Mouse (Mus musculus): ENCODE results near the gene Vmn2r56. TPM values are rescaled to one million over a fixed set of nuclear protein-coding genes. Genes with fewer than 3 reads are reported as not detected.
"Not testable (repeated sequence)": the region's sequence is repeated elsewhere in the genome, so short reads cannot be mapped to it uniquely, and the experiment has no call there.

Gene Vmn2r56
- not detected in 2 replicates for polyA plus RNA-seq (2014; fragmentation: Nextera tagmentation; extraction: Ambion mirVana)

DNA sequence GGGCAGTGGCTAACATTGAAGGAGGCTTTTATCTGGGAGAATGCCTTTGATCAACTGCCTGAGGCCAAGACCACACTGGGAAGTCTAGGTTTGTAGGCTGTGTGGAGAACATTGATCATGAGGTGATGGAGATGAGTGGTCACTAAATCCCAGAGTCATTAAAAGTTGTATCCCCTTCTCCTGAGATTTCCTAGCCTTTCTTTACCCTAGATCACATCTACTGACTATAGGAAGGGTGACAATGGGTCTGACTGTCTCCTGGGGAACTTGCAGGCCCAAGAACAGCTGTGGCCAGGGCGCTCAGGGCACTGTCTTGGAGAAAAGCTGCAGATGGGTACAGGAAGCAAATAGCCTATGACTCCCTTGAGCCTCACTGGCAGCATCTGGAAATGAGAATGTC lies at the start of gene Vmn2r56:
Gene Vmn2r56, minus strand, starts transcription at position 101 of the 400 bp plus-strand sequence.
- H3K9ac ChIP-seq = no peak within 1 kb of the TSS
- H3K9me3 ChIP-seq (ENCODE audit: control insufficient read depth, low read length) = 0 out of 2 replicates have a peak, but pooled peaks cover 8% of the 10 kb centered on the region
- no peak for ATAC-seq (ENCODE audit: low FRiP score)
- no peaks in the 10 kb centered on the region for H3K27me3 ChIP-seq (ENCODE audit: control insufficient read depth, insufficient read depth, low read length)
- H3K36me3 ChIP-seq (replicated peaks; ENCODE audit: control insufficient read depth, insufficient read depth) = no peaks in the 10 kb centered on the region
- 67% methylated on average over 1 of the region's 1 CpGs for WGBS
- no peak within 1 kb of the TSS for H3K4me2 ChIP-seq (replicated peaks)
- no peak within 1 kb of the TSS for H3K4me3 ChIP-seq (replicated peaks; ENCODE audit: low read length)
- no peaks in the 10 kb centered on the region for H3K4me1 ChIP-seq (replicated peaks; ENCODE audit: control insufficient read depth, insufficient read depth, low read length)
- no peak for DNase-seq (ENCODE audit: low spot score)
- no peak within 1 kb of the TSS for H3K27ac ChIP-seq

DNA sequence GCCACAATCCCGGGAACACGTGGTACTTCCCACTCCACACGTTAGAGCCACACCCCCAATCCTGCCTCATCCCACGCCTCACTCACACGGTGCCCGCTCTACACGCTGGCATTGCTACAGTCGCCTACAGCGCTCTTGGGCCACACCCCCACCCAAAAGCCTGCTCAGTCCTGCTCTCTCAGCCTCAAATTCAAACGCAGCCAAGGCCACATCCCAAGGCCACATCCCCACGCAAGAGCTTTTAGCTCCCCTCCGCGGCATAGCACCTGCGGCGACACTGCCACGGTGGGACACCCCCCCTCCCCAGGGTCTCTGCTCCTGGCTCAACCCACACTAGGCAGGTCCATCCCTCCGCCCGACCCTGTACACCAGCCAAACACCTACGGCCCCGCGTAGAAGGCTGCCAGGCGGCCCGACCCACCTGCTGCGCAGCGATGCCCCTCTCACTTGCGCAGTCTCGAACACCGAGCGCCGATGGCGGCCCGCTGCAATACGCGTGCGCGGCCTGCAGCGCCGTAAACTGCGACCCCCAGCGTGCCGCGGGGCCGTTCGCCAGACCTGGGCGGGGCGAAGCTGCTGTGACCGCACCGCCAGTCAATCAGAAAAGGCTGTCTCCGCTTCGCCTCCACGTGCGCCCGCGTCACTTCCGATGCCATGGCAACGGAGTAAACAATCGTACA lies 45.5 kb upstream of the Vmn2r56 start:
- H3K4me1 ChIP-seq (replicated peaks; ENCODE audit: control insufficient read depth, insufficient read depth, low read length) = no peaks in the 10 kb centered on the region; the same call in 1 of the 2 replicates
- peak overlapping the region; percentile 7; the same call in 1 of the 2 replicates for H3K27ac ChIP-seq
- ATAC-seq (ENCODE audit: low FRiP score) = peak; percentile 95
- no peaks in the 10 kb centered on the region for H3K9me3 ChIP-seq (ENCODE audit: control insufficient read depth, low read length)
- H3K4me2 ChIP-seq (replicated peaks) = peak overlapping the region; percentile 74
- H3K27me3 ChIP-seq (ENCODE audit: control insufficient read depth, insufficient read depth, low read length) = no peaks in the 10 kb centered on the region
- H3K9ac ChIP-seq = peak overlapping the region; percentile 73
- H3K4me3 ChIP-seq (replicated peaks; ENCODE audit: low read length) = peak overlapping the region; percentile 56
- DNase-seq (ENCODE audit: low spot score) = peak; percentile 95
- peaks cover 2% of the 10 kb centered on the region for H3K36me3 ChIP-seq (replicated peaks; ENCODE audit: control insufficient read depth, insufficient read depth)
- WGBS = under 1% methylated on average over 57 of the region's 57 CpGs

DNA sequence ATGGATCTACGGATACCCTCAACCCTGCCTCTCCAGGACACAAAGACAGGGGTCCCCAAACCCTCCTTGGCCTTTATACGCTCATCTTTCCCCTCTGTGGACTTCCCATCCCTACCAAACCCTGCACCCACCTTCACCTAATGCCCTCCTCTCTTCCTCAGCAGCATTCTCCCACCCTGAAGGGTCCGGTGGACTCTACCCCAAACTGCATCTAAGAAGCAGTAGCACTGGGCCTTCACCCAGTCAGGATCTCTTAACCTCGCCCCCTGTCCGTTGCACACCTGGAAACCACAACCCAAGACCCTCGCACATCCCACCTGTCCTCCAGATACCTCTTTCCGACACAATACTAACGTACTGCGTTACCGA lies 45.0 kb upstream of the Vmn2r56 start:
- Histone ChIP-seq H3K4me3 (replicated peaks; ENCODE audit: low read length) (peak overlapping the region; percentile 56), H3K27me3 (ENCODE audit: control insufficient read depth, insufficient read depth, low read length) (no peaks in the 10 kb centered on the region), H3K9me3 (ENCODE audit: control insufficient read depth, low read length) (0 out of 2 replicates have a peak, but pooled peaks cover 4% of the 10 kb centered on the region), H3K36me3 (replicated peaks; ENCODE audit: control insufficient read depth, insufficient read depth) (peaks cover 8% of the 10 kb centered on the region), H3K27ac (peak overlapping the region; percentile 7; the same call in 1 of the 2 replicates), H3K9ac (peak overlapping the region; percentile 73), H3K4me2 (replicated peaks) (peak overlapping the region; percentile 74), H3K4me1 (replicated peaks; ENCODE audit: control insufficient read depth, insufficient read depth, low read length) (no peaks in the 10 kb centered on the region; the same call in 1 of the 2 replicates)
- ATAC-seq (ENCODE audit: low FRiP score) (no peak), DNase-seq (ENCODE audit: low spot score) (no peak)
- 21% methylated on average over 10 of the region's 10 CpGs for WGBS

DNA sequence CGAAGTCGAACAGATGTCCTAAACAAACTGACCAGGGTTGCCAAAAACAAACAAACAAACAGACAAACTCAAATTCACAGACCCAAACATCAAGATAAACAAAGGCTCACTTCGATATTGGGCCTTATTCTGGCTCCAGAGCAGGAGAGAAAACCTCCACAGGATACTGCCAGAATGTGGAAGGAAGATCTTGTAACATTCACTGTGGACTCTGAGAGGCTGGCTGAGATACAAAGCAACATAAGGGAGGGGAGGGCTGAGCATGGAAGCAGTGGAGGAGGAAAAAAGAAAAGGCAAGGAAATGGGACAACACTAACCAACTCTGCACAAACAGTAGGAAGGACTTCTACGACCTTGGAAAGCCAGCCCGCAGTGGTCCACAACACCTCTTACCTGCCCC lies 44.3 kb upstream of the Vmn2r56 start:
- Histone ChIP-seq H3K9ac (no peak overlapping the region), H3K36me3 (replicated peaks; ENCODE audit: control insufficient read depth, insufficient read depth) (peaks cover 14% of the 10 kb centered on the region), H3K27ac (no peak overlapping the region), H3K27me3 (ENCODE audit: control insufficient read depth, insufficient read depth, low read length) (no peaks in the 10 kb centered on the region), H3K4me3 (replicated peaks; ENCODE audit: low read length) (peak overlapping the region; percentile 56), H3K9me3 (ENCODE audit: control insufficient read depth, low read length) (0 out of 2 replicates have a peak, but pooled peaks cover 9% of the 10 kb centered on the region), H3K4me1 (replicated peaks; ENCODE audit: control insufficient read depth, insufficient read depth, low read length) (no peaks in the 10 kb centered on the region; the same call in 1 of the 2 replicates), H3K4me2 (replicated peaks) (peak overlapping the region; percentile 74)
- ATAC-seq (ENCODE audit: low FRiP score) (no peak), DNase-seq (ENCODE audit: low spot score) (no peak)
- 89% methylated on average over 5 of the region's 5 CpGs for WGBS

DNA sequence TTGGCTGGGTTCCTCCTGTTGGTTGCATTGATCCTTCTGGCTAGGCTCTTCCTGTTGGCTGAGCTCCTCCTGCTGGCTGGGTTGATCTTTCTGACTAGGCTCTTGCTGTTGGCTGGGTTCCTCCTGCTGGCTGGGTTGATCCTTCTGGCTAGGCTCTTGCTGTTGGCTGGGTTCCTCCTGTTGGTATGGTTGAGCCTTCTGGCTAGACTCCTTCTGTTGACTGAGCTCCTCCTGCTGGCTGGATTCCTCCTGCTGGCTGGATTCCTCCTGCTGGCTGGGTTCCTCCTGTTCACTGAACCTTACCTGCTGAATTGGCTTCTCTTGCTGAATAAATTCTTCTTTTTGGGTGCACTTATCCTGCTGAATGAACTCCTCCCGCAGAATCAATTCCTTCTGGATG lies 39.8 kb upstream of the Vmn2r56 start:
- Histone ChIP-seq H3K9ac (no peak overlapping the region), H3K27me3 (ENCODE audit: control insufficient read depth, insufficient read depth, low read length) (no peaks in the 10 kb centered on the region), H3K27ac (no peak overlapping the region), H3K4me1 (replicated peaks; ENCODE audit: control insufficient read depth, insufficient read depth, low read length) (no peaks in the 10 kb centered on the region; the same call in 1 of the 2 replicates), H3K9me3 (ENCODE audit: control insufficient read depth, low read length) (0 out of 2 replicates have a peak, but pooled peaks cover 9% of the 10 kb centered on the region), H3K36me3 (replicated peaks; ENCODE audit: control insufficient read depth, insufficient read depth) (peaks cover 59% of the 10 kb centered on the region), H3K4me2 (replicated peaks) (no peak overlapping the region), H3K4me3 (replicated peaks; ENCODE audit: low read length) (no peak overlapping the region)
- DNase-seq (ENCODE audit: low spot score) = no peak
- ATAC-seq (ENCODE audit: low FRiP score) = no peak
- WGBS = 96% methylated on average over 1 of the region's 1 CpGs

DNA sequence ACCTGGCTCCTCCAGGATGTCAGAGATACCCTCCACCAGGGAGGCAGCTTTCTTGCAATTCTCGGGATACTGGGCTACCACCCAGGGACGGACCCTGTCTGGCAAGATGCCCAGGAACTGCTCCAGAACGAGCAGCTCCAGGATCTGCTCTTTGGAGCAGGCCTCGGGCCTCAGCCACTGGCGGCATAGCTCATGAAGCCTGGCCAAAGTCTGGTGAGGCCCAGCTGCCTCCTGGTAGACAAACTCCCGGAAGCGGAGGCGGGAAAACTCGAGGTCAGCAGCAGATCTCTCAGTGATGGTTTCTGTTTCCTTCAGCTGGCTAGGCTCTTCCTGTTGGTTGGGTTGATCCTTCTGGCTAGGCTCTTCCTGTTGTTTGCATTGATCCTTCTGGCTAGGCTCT lies 39.3 kb upstream of the Vmn2r56 start:
- peaks cover 64% of the 10 kb centered on the region for H3K36me3 ChIP-seq (replicated peaks; ENCODE audit: control insufficient read depth, insufficient read depth)
- no peak overlapping the region for H3K4me3 ChIP-seq (replicated peaks; ENCODE audit: low read length)
- no peak overlapping the region for H3K4me2 ChIP-seq (replicated peaks)
- 93% methylated on average over 9 of the region's 9 CpGs for WGBS
- H3K27ac ChIP-seq = no peak overlapping the region
- no peaks in the 10 kb centered on the region for H3K4me1 ChIP-seq (replicated peaks; ENCODE audit: control insufficient read depth, insufficient read depth, low read length)
- no peaks in the 10 kb centered on the region for H3K27me3 ChIP-seq (ENCODE audit: control insufficient read depth, insufficient read depth, low read length)
- H3K9me3 ChIP-seq (ENCODE audit: control insufficient read depth, low read length) = 0 out of 2 replicates have a peak, but pooled peaks cover 9% of the 10 kb centered on the region
- H3K9ac ChIP-seq = no peak overlapping the region
- ATAC-seq (ENCODE audit: low FRiP score) (no peak), DNase-seq (ENCODE audit: low spot score) (no peak)

DNA sequence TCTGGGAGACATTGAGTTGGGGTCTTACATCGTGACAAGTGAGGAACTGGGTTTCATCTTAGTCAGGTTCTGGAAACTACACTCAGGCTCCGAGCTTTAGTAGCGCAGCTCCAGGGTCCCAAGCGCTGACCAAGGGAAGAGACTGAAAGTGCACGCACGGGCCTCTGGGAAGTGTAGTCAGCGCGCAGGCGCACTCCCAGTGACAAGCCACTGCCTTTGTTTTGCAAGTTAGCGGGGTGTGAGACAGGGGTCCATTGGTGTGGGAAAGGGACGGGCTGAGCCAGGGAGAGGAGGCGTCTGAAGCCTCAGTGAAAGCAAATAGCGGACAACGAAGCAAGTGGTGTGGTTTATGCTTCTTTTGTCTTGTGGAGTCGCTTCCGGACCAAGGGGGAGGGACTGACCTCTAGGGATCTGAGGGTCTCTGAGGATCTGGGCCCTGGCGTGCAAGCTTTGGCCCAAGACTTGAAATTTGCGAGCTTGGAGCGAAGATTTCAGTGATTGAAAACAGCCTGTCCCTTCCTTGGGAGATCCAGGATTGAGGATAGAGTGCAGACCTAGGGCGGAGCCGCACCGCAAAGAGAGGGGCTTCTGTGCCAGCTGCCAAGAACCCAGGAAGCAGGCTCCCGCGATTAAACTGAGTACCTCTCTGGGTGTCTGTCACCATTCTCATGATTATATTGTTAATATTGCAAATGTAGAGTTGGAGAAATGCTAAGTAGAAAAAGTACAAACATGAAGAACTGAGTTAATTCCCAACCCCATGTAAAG lies 14.8 kb upstream of the Vmn2r56 start:
- peak overlapping the region; percentile 16; the same call in 1 of the 2 replicates for H3K4me3 ChIP-seq (replicated peaks; ENCODE audit: low read length)
- DNase-seq (ENCODE audit: low spot score) (no peak), ATAC-seq (ENCODE audit: low FRiP score) (peak; percentile 79)
- peak overlapping the region; percentile 54; the same call in 1 of the 2 replicates for H3K27ac ChIP-seq
- peak overlapping the region; percentile 29; the same call in 1 of the 2 replicates for H3K4me2 ChIP-seq (replicated peaks)
- 67% methylated on average over 24 of the region's 24 CpGs for WGBS
- peaks cover 17% of the 10 kb centered on the region for H3K9me3 ChIP-seq (ENCODE audit: control insufficient read depth, low read length)
- H3K4me1 ChIP-seq (replicated peaks; ENCODE audit: control insufficient read depth, insufficient read depth, low read length) = no peaks in the 10 kb centered on the region
- H3K9ac ChIP-seq = no peak overlapping the region
- H3K36me3 ChIP-seq (replicated peaks; ENCODE audit: control insufficient read depth, insufficient read depth) = no peaks in the 10 kb centered on the region
- no peaks in the 10 kb centered on the region for H3K27me3 ChIP-seq (ENCODE audit: control insufficient read depth, insufficient read depth, low read length)

DNA sequence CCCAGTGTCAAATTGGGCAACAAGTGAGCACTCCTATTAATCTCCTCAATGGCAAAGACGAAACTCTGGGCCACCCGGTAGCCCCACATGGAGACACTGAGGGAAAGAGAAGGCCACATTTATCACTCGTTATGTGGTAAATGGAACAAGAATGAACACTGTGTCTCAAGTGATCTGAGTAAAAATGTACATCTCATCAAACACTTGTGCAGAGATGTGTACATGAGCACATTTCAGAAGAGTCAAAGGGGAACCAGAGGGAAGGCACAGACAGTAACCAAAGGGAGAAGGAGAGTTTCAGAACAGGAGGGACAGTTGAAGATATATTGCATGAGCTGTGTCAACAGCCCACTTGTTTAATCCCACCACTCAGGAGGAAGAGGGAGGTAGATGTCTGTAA lies 49.9 kb downstream of the Vmn2r56 start, which contains the start of gene Vmn2r55:
Gene Vmn2r55, minus strand, starts transcription at position 101 of the 400 bp plus-strand sequence.
- 92% methylated on average over 3 of the region's 3 CpGs for WGBS

DNA sequence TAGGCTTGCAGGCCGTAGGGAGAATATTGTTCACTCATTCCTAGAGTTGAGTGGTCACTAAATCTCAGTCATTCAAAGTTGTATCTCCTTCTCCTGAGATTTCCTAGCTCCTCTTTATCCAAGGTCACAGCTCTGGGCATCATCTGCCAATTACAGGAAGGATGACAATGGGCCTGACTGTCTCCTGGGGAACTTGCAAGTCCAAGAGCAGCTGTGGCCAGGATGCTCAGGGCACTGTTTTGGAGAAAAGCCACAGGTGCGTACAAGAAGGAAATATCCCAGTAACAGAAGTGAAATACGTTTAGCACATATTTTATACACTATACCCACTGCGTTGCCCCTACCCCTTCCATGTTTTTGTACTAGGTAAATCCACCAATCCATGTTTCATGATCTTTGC lies 94.6 kb downstream of the Vmn2r56 start, which contains the start of gene Vmn2r54:
Gene Vmn2r54, minus strand, starts transcription at position 101 of the 400 bp plus-strand sequence.
- 80% methylated on average over 3 of the region's 4 CpGs for WGBS
- not testable (repeated sequence) for H3K4me3 ChIP-seq (replicated peaks; ENCODE audit: low read length); H3K4me1 ChIP-seq (replicated peaks; ENCODE audit: control insufficient read depth, insufficient read depth, low read length); H3K27me3 ChIP-seq (ENCODE audit: control insufficient read depth, insufficient read depth, low read length); ATAC-seq (ENCODE audit: low FRiP score); H3K27ac ChIP-seq; H3K36me3 ChIP-seq (replicated peaks; ENCODE audit: control insufficient read depth, insufficient read depth); DNase-seq (ENCODE audit: low spot score); H3K4me2 ChIP-seq (replicated peaks); H3K9me3 ChIP-seq (ENCODE audit: control insufficient read depth, low read length); H3K9ac ChIP-seq

More for the DNA sequence above, 49.9 kb downstream of the Vmn2r56 start, which contains the start of gene Vmn2r55:
- not testable (repeated sequence) for H3K4me3 ChIP-seq (replicated peaks; ENCODE audit: low read length); H3K4me1 ChIP-seq (replicated peaks; ENCODE audit: control insufficient read depth, insufficient read depth, low read length); H3K4me2 ChIP-seq (replicated peaks); ATAC-seq (ENCODE audit: low FRiP score); H3K36me3 ChIP-seq (replicated peaks; ENCODE audit: control insufficient read depth, insufficient read depth); H3K27ac ChIP-seq; H3K9me3 ChIP-seq (ENCODE audit: control insufficient read depth, low read length); H3K9ac ChIP-seq; DNase-seq (ENCODE audit: low spot score); H3K27me3 ChIP-seq (ENCODE audit: control insufficient read depth, insufficient read depth, low read length)

Measured in hindbrain, embryonic 14.5 days (tissue).